Comparison of ENCODE assay signal across 18 mouse cellular contexts in the genomic region with DNA sequence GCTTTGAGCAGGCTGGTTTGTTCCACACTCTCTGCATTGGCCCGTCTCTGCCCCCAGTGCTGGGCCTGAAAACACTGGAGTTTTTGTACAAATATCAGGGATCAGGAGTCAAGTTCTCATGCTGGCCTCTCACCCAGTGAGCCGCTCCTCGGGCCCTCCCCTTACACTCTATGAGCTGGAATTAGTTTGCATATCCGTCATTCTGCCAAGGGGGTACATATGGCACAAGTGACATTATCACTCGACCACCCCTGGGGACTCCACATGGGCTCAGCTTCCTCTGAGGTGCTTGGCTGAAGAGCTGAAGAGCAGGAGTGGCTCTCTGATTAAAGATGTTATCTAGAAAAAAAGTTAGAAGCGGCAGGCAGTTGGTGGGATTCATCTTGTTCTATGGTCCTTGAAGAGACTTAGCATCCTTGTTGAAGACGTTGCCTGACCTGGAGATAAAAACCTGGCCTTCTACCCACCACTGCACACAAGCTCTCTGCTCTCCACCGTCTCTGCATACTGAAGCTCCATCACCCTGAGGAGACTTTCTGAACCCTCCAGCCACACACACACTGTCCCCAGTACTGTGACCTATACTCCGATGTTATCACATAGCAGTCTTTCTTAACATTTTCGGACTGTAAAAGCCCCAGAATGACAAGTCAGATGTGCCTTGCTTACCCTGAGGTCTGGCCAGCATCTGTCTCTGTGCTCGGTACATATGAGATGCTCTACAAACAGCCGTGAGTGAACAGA.
DNase-seq lines count a peak whose midpoint lies in the region; ATAC-seq lines count a peak whose summit lies in the region.
"Had no signal": no experiment of that assay in that cellular context is flagged by ENCODE, and none has a peak within 500 bp of the region (broad histone marks: within the 10 kb centered on the region; RNA-seq: fewer than 3 reads in every experiment).

No protein-coding gene starts in this region.

- no peak overlapping the region for H3K27ac ChIP-seq in forebrain, embryonic 13.5 days
- H3K27ac ChIP-seq in forebrain, embryonic 10.5 days, result no peak overlapping the region
- H3K27ac ChIP-seq in embryonic facial prominence, embryonic 11.5 days (replicated peaks; ENCODE audit: low read depth, low read length), result no peak overlapping the region
- no peak overlapping the region for H3K27ac ChIP-seq in limb, embryonic 12.5 days
- H3K27ac ChIP-seq: gastrocnemius, adult 2 months; heart, adult 2 months; liver, embryonic 14.5 days; midbrain, embryonic 12.5 days; stomach, embryonic 15.5 days had no signal

- peak; percentile 48; the same call in 1 of the 2 replicates for ATAC-seq in forebrain, embryonic 13.5 days
- 0 out of 2 replicates have a peak, but pooled peaks have one; percentile 30 for ATAC-seq in embryonic facial prominence, embryonic 11.5 days (replicated peaks; ENCODE audit: insufficient number of reproducible peaks, low FRiP score, low TSS enrichment, low read depth)
- ATAC-seq in limb, embryonic 12.5 days (ENCODE audit: insufficient number of reproducible peaks, insufficient read depth, low FRiP score, low TSS enrichment, low read depth), result no peak
- ATAC-seq: intestine, postnatal 0 days; Patski had no signal

- no peak for DNase-seq in forebrain, embryonic 10.5 days (ENCODE audit: extremely low spot score, low spot score)
- peak; percentile 24 for DNase-seq in left cerebral cortex, postnatal 4 days
- DNase-seq in left cerebral cortex, postnatal 10 days (ENCODE audit: extremely low spot score in 1 of 2, low spot score in 2 of 2), result no peak
- no peak for DNase-seq in embryonic facial prominence, embryonic 11.5 days (ENCODE audit: low spot score)
- no peak for DNase-seq in lung, postnatal 14 days
- DNase-seq in ovary, postnatal 14 days (ENCODE audit: low spot score), result no peak
- DNase-seq: gastrocnemius, adult 2 months; heart, adult 2 months; heart, postnatal 14 days; kidney, postnatal 25 days; thymus, postnatal 25 days had no signal

- H3K4me3 ChIP-seq in forebrain, embryonic 13.5 days, result no peak overlapping the region
- no peak overlapping the region for H3K4me3 ChIP-seq in forebrain, embryonic 10.5 days
- H3K4me3 ChIP-seq in embryonic facial prominence, embryonic 11.5 days (ENCODE audit: low read depth, low read length), result no peak overlapping the region
- H3K4me3 ChIP-seq in limb, embryonic 12.5 days (replicated peaks), result no peak overlapping the region
- H3K4me3 ChIP-seq: gastrocnemius, adult 2 months; heart, adult 2 months; midbrain, embryonic 12.5 days; stomach, embryonic 15.5 days had no signal

- no peaks in the 10 kb centered on the region for H3K27me3 ChIP-seq in forebrain, embryonic 13.5 days
- no peaks in the 10 kb centered on the region; the same call in 1 of the 2 replicates for H3K27me3 ChIP-seq in forebrain, embryonic 10.5 days (ENCODE audit: poor library complexity, severe bottlenecking)
- no peaks in the 10 kb centered on the region for H3K27me3 ChIP-seq in embryonic facial prominence, embryonic 11.5 days (ENCODE audit: control insufficient read depth, insufficient read depth, low read length)
- peaks cover 8% of the 10 kb centered on the region; the same call in 1 of the 2 replicates for H3K27me3 ChIP-seq in limb, embryonic 12.5 days
- H3K27me3 ChIP-seq: Patski; stomach, embryonic 15.5 days had no signal

- intact Hi-C loops in left cerebral cortex, postnatal 4 days (cut with DNase I), result loop anchor here (10.0 kb wide), 2 partner anchors 935 to 1115 kb away; no protein-coding TSS in a partner anchor
- intact Hi-C loops in left cerebral cortex, postnatal 10 days (cut with DNase I), result loop anchor here (5.0 to 10.0 kb wide), 5 partner anchors 83 to 945 kb away; no protein-coding TSS in a partner anchor

- peaks cover 12% of the 10 kb centered on the region for H3K4me1 ChIP-seq in forebrain, embryonic 13.5 days
- peaks cover 20% of the 10 kb centered on the region for H3K4me1 ChIP-seq in forebrain, embryonic 10.5 days
- H3K4me1 ChIP-seq in embryonic facial prominence, embryonic 11.5 days (ENCODE audit: control insufficient read depth, insufficient read depth, low read length), result no peaks in the 10 kb centered on the region
- H3K4me1 ChIP-seq in limb, embryonic 12.5 days (replicated peaks), result peaks cover 33% of the 10 kb centered on the region

- no peaks in the 10 kb centered on the region for H3K36me3 ChIP-seq in forebrain, embryonic 13.5 days (ENCODE audit: poor library complexity, severe bottlenecking)
- H3K36me3 ChIP-seq in forebrain, embryonic 10.5 days (replicated peaks), result no peaks in the 10 kb centered on the region
- H3K36me3 ChIP-seq in embryonic facial prominence, embryonic 11.5 days (replicated peaks; ENCODE audit: control insufficient read depth, insufficient read depth, low read depth, low read length), result no peaks in the 10 kb centered on the region
- no peaks in the 10 kb centered on the region for H3K36me3 ChIP-seq in limb, embryonic 12.5 days
- H3K36me3 ChIP-seq: midbrain, embryonic 12.5 days; stomach, embryonic 15.5 days had no signal

- WGBS in forebrain, embryonic 13.5 days, result 62% methylated on average over 12 of the region's 12 CpGs
- 63% methylated on average over 12 of the region's 12 CpGs for WGBS in forebrain, embryonic 10.5 days
- WGBS in embryonic facial prominence, embryonic 11.5 days, result 49% methylated on average over 12 of the region's 12 CpGs
- 49% methylated on average over 12 of the region's 12 CpGs for WGBS in limb, embryonic 12.5 days

- no peak overlapping the region for H3K9ac ChIP-seq in forebrain, embryonic 13.5 days
- H3K9ac ChIP-seq in embryonic facial prominence, embryonic 11.5 days (replicated peaks; ENCODE audit: low read length), result no peak overlapping the region
- H3K9ac ChIP-seq in limb, embryonic 12.5 days (replicated peaks), result no peak overlapping the region
- H3K9ac ChIP-seq: liver, embryonic 14.5 days; midbrain, embryonic 12.5 days; stomach, embryonic 15.5 days had no signal

- peak overlapping the region; percentile 34; the same call in 1 of the 2 replicates for H3K4me2 ChIP-seq in forebrain, embryonic 13.5 days
- no peak overlapping the region for H3K4me2 ChIP-seq in embryonic facial prominence, embryonic 11.5 days (ENCODE audit: low read depth, low read length)
- H3K4me2 ChIP-seq in limb, embryonic 12.5 days, result peak overlapping the region; percentile 30; the same call in 1 of the 2 replicates
- H3K4me2 ChIP-seq: stomach, embryonic 15.5 days had no signal

- H3K9me3 ChIP-seq in forebrain, embryonic 13.5 days (replicated peaks), result no peaks in the 10 kb centered on the region
- H3K9me3 ChIP-seq in forebrain, embryonic 10.5 days, result no peaks in the 10 kb centered on the region
- H3K9me3 ChIP-seq in embryonic facial prominence, embryonic 11.5 days (replicated peaks; ENCODE audit: control insufficient read depth, low read length), result no peaks in the 10 kb centered on the region
- H3K9me3 ChIP-seq in limb, embryonic 12.5 days, result no peaks in the 10 kb centered on the region
- H3K9me3 ChIP-seq: midbrain, embryonic 12.5 days; stomach, embryonic 15.5 days had no signal
